In genomic region chr3:92790414-92790813, GRCm38 (mm10) we compare ENCODE assay signal across 23 mouse cellular contexts. TPM values are rescaled to one million over a fixed set of nuclear protein-coding genes. Genes with fewer than 3 reads are reported as not detected.
"Had no signal": no experiment of that assay in that cellular context is flagged by ENCODE, and none has a peak within 500 bp of the region (broad histone marks: within the 10 kb centered on the region; RNA-seq: fewer than 3 reads in every experiment).

Gene Lce1j (minus strand): TSS chr3:92790514.

- H3K36me3 ChIP-seq: neural tube, embryonic 12.5 days; neural tube, embryonic 13.5 days; neural tube, embryonic 15.5 days; stomach, embryonic 15.5 days had no signal

- H3K4me1 ChIP-seq: neural tube, embryonic 12.5 days; neural tube, embryonic 13.5 days; neural tube, embryonic 15.5 days; stomach, embryonic 15.5 days had no signal

- H3K9ac ChIP-seq: neural tube, embryonic 12.5 days; neural tube, embryonic 13.5 days; neural tube, embryonic 15.5 days; stomach, embryonic 15.5 days had no signal

- H3K9me3 ChIP-seq: neural tube, embryonic 12.5 days; neural tube, embryonic 13.5 days; neural tube, embryonic 15.5 days; stomach, embryonic 15.5 days had no signal

- H3K4me2 ChIP-seq: neural tube, embryonic 12.5 days; neural tube, embryonic 13.5 days; neural tube, embryonic 15.5 days; stomach, embryonic 15.5 days had no signal

- H3K4me3 ChIP-seq: neural tube, embryonic 12.5 days; neural tube, embryonic 13.5 days; neural tube, embryonic 15.5 days; stomach, embryonic 15.5 days had no signal

- H3K27ac ChIP-seq: neural tube, embryonic 12.5 days; neural tube, embryonic 13.5 days; neural tube, embryonic 15.5 days; stomach, embryonic 15.5 days had no signal

- H3K27me3 ChIP-seq: neural tube, embryonic 12.5 days; neural tube, embryonic 13.5 days; neural tube, embryonic 15.5 days; stomach, embryonic 15.5 days had no signal

- DNase-seq: retina, postnatal 1 day; right cerebral cortex, adult 18-20 months; right cerebral cortex, postnatal 14 days; right cerebral cortex, postnatal 25 days; right cerebral cortex, postnatal 4 days; spleen, adult 18-20 months; thymus, adult 18-20 months; thymus, adult 2 months; thymus, postnatal 14 days; thymus, postnatal 25 days; thymus, postnatal 36 days; thymus, postnatal 4 days had no signal

RNA-seq across cellular contexts. Expression of gene Lce1j, which starts in this region (rescaled TPM):
- polyA plus RNA-seq: neural tube, embryonic 12.5 days; neural tube, embryonic 13.5 days; neural tube, embryonic 14.5 days; neural tube, embryonic 15.5 days; small intestine, adult 2 months; spleen, adult 2 months; stomach, embryonic 14.5 days; stomach, embryonic 15.5 days; stomach, embryonic 16.5 days; testis, adult 2 months; urinary bladder, adult 2 months had no signal
